In the genomic region with DNA sequence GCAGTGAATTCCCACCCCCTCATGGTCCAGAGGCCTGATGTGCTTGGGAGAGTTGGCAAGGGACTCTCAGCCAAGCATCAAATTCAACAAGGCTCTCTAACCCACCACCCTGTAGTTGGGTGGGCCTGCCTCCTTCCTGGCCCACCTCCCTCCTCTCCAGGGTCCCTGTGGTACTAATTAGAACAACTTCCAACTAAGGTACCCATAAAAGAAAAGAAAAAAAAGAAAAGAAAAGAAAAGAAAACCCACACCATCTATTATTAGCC, we compare ENCODE assay signal across 9 mouse cellular contexts. TPM values are rescaled to one million over a fixed set of nuclear protein-coding genes. Genes with fewer than 3 reads are reported as not detected.
DNase-seq lines count a peak whose midpoint lies in the region; ATAC-seq and TF ChIP-seq lines count a peak whose summit lies in the region.
"Had no signal": no experiment of that assay in that cellular context is flagged by ENCODE, and none has a peak within 500 bp of the region (broad histone marks: within the 10 kb centered on the region; RNA-seq: fewer than 3 reads in every experiment).

No protein-coding gene starts in this region.

- H3K27ac ChIP-seq in left cerebral cortex, adult 2 months = 0 out of 2 replicates have a peak overlapping the region, but pooled peaks have one; percentile 66
- H3K27ac ChIP-seq in forebrain, embryonic 12.5 days = peak overlapping the region; percentile 89
- H3K27ac ChIP-seq in limb, embryonic 12.5 days = peak overlapping the region; percentile 95
- H3K27ac ChIP-seq in small intestine, adult 2 months (ENCODE audit: insufficient read depth, low read depth, low read length) = peak overlapping the region; percentile 98

- H3K4me3 ChIP-seq in left cerebral cortex, adult 2 months = peak overlapping the region; percentile 70; the same call in 1 of the 2 replicates
- peak overlapping the region; percentile 83 for H3K4me3 ChIP-seq in forebrain, embryonic 12.5 days (replicated peaks)
- H3K4me3 ChIP-seq in limb, embryonic 12.5 days (replicated peaks) = peak overlapping the region; percentile 87
- peak overlapping the region; percentile 98 for H3K4me3 ChIP-seq in small intestine, adult 2 months (ENCODE audit: low read depth, low read length)

- TF ChIP-seq POLR2A in small intestine, adult 2 months (IDR thresholded peaks at IDR 0.05; ENCODE audit: low read depth, low read length) = no peak

- H3K9me3 ChIP-seq in forebrain, embryonic 12.5 days = no peaks in the 10 kb centered on the region
- no peaks in the 10 kb centered on the region for H3K9me3 ChIP-seq in limb, embryonic 12.5 days

- TF ChIP-seq CTCF in left cerebral cortex, adult 2 months (IDR thresholded peaks at IDR 0.05) = no peak
- no peak for TF ChIP-seq CTCF in small intestine, adult 2 months (IDR thresholded peaks at IDR 0.05; ENCODE audit: extremely low read depth, insufficient read length, insufficient replicate concordance, low read depth, low read length)

- H3K9ac ChIP-seq in forebrain, embryonic 12.5 days = peak overlapping the region; percentile 96; the same call in 1 of the 2 replicates
- H3K9ac ChIP-seq in limb, embryonic 12.5 days (replicated peaks) = peak overlapping the region; percentile 96; the same call in 1 of the 2 replicates

- ATAC-seq in forebrain, embryonic 12.5 days (ENCODE audit: low FRiP score) = peak; percentile 58; the same call in 1 of the 2 replicates
- peak; percentile 15; the same call in 1 of the 2 replicates for ATAC-seq in limb, embryonic 12.5 days (ENCODE audit: insufficient number of reproducible peaks, insufficient read depth, low FRiP score, low TSS enrichment, low read depth)

- peak overlapping the region; percentile 86 for H3K4me2 ChIP-seq in forebrain, embryonic 12.5 days
- H3K4me2 ChIP-seq in limb, embryonic 12.5 days = peak overlapping the region; percentile 81

- no peak for DNase-seq in left cerebral cortex, adult 2 months (ENCODE audit: extremely low spot score in 1 of 2, low spot score in 2 of 2)
- no peak for DNase-seq in left cerebral cortex, adult 8-10 months (ENCODE audit: low spot score in 2 of 2)
- DNase-seq in ovary, postnatal 10 days (ENCODE audit: low spot score) = no peak
- DNase-seq in frontal cortex, postnatal 14 days (ENCODE audit: low spot score in 2 of 2) = no peak

- intact Hi-C loops in left cerebral cortex, adult 2 months (cut with DNase I) = no loop called here

- peaks cover 55% of the 10 kb centered on the region for H3K4me1 ChIP-seq in forebrain, embryonic 12.5 days
- H3K4me1 ChIP-seq in limb, embryonic 12.5 days (replicated peaks) = peaks cover 44% of the 10 kb centered on the region
- peaks cover 24% of the 10 kb centered on the region; the same call in 1 of the 2 replicates for H3K4me1 ChIP-seq in small intestine, adult 2 months (ENCODE audit: control insufficient read depth, insufficient read depth, insufficient read length, low read length)

- no peaks in the 10 kb centered on the region for H3K27me3 ChIP-seq in forebrain, embryonic 12.5 days
- H3K27me3 ChIP-seq in limb, embryonic 12.5 days = no peaks in the 10 kb centered on the region
- no peaks in the 10 kb centered on the region for H3K27me3 ChIP-seq in small intestine, adult 2 months (ENCODE audit: control insufficient read depth, insufficient read depth, low read length)
- H3K27me3 ChIP-seq: Patski had no signal

- no peaks in the 10 kb centered on the region for H3K36me3 ChIP-seq in forebrain, embryonic 12.5 days (replicated peaks)
- H3K36me3 ChIP-seq in limb, embryonic 12.5 days = no peaks in the 10 kb centered on the region
- H3K36me3 ChIP-seq in small intestine, adult 2 months (ENCODE audit: control insufficient read depth, insufficient read depth, low read length) = no peaks in the 10 kb centered on the region

RNA-seq across cellular contexts. Expression of gene Ptgfrn, which starts 0.7 kb away (rescaled TPM):
- total RNA-seq in left cerebral cortex, adult 2 months (2021) = 10 to 100 TPM; 39.7 to 40.7 TPM
- total RNA-seq in left cerebral cortex, adult 8-10 months (2022) = 10 to 100 TPM; 28.8 to 31.3 (median 29.4) TPM
- polyA plus RNA-seq in forebrain, embryonic 12.5 days (2016; fragmentation: Nextera tagmentation; extraction: Ambion mirVana) = 3.9 and 4.5 TPM in 2 replicates
- polyA plus RNA-seq in limb, embryonic 12.5 days (2016; fragmentation: Nextera tagmentation; extraction: Ambion mirVana) = 5.9 and 6.1 TPM in 2 replicates
- polyA plus RNA-seq in small intestine, adult 2 months (2012; rRNA removed) = 15.9 and 26.2 TPM in 2 replicates
- total RNA-seq: granulocyte monocyte progenitor cell, adult 5-6 weeks had no signal
